Mouse (Mus musculus) left cerebral cortex, adult 18-20 months (tissue): ENCODE measurements at regions not wholly inside any gene's neighbourhood (a gene's known extent, or its start where the extent isn't known, plus 50 kb on each side); places are given as distances from the start of the nearest gene placed in this dataset.

ENCODE experiments used
- DNase-seq, 2 experiments: peaks; one replicate each; pipeline ENCODE4 v3.0.0; 2021 to 2022; ENCODE audit warnings: low spot score in 2 of 2, mixed read lengths in 1 of 2

DNA sequence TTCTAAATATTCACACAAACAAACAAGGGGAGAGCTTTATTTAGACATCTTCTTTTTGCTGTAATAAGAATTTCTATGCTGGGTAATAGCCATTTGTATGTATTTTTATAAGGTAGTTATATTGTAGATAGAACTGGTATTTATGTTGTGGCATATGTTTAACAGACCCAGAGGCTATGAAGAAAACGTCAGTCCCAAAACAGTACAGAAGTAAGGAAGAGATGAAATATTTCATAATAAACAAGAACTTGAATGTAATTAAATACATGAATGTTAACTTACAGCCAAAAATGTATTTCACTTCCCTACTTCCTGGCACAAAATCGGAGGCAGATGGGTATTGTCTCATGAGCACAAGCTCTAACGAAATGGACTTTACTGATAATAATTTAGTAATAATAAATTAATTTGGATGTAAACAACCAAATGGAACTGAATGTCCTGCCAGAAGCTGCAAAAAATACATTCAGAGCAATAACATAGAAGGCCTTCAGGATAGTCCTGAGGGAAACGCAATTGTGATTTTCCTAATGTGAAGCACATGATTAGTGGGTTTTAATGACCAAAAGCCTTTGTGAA is 645.9 kb upstream of the Adamts5 start:
- no peak for DNase-seq

- DNase-seq, result no peak
These were observed 645.3 kb upstream of the Adamts5 start for GRCm38 (mm10) chr16:86546905-86547304.

GRCm38 (mm10) chr16:86544121-86544520 is 642.5 kb upstream of the Adamts5 start:
- DNase-seq, result no peak

DNA sequence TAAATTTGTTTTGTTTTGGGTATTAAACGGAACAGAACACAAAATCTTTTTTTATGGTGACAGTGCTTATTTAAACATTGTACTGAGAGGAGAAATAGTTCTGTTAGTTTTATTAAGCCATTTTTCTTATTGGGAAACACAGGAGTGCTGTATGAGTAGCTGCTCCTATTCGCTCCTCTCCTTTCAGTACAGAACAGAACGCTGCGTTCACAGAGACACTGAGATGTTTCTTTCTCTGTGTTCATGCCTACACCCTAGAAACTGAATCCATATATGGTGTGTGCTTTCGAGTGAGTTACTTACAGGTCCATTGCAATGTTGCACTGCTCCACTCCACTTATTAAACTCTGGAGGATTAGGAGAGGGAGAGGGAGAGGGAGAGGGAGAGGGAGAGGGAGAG is 634.9 kb upstream of the Adamts5 start:
- no peak for DNase-seq

DNA sequence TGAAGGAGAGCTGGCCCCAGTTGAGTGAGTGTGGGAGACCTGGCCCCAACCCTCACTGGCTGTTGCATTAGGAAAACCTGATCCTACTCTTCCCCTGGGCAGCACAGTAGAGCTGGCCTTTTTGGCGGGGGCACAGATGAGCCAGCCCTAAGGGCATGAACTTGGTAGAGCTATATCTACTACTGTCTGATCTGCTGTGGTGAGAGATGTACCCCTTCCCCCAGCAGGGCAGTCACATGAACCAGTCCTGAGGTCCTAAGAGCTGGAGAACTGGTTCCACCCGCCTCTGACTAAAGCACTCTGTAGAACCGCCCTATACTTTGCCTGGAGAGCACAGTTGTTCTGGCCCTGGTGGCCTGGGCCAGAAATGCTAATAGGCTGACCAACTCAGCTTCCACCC is 622.5 kb upstream of the Adamts5 start:
- no peak for DNase-seq

DNA sequence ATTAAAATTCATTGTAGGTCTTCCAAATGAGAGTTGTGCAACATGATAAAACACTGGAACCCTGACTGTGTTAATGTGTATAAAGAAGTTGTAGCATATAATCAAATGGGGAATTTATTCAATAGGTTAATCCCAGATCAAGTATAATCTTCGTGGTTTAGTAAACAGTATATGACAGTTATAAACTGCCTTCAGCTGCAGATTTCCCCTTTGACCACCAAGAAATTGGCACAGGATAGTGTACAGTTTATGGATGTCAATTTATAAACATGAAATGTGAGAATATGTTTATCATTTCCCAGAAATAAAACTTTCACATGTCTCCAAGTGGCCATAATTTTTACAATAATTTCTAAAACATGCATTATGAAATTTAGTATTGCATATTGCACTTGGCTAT is 615.3 kb upstream of the Adamts5 start:
- DNase-seq, result no peak

DNA sequence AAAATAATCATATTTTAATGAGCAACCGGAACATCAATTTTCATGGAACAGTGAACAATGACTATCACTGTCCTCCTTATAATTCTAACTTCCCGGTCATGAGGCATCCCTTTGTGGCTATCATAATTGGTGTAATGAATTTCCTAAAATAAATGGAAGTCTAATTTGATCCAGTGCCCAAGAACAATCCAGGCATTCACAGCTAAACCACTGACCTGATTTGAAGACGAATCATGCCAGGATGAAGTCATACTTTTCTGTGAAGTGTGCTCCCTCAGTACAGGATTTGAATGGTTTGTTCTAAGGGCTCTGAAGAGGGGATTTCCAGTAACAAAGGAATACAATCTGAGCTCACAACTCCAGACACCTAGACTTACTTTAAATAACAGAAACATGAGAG is 614.5 kb upstream of the Adamts5 start:
- no peak for DNase-seq

- DNase-seq, result no peak
These were observed 599.7 kb upstream of the Adamts5 start for GRCm38 (mm10) chr16:86501074-86501952.

DNA sequence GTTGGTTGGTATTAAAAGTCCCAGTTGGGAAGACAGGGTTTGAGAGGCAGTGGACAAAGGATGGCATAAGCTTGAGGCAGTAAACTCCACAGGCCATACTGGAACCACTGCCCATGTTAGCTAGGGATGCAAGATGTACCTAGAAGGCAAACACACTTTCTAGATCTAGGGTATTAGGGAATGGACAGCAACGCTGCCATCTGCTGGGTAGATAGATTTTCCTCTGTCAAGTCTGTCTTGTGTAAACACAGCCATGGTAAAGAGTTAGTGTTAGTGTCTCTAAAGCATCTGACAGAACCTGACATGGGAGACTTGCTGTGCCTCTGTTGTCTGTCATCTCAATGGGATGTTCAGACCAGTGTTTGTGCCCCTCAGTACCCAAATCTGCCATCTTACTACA is 573.5 kb upstream of the Adamts5 start:
- DNase-seq, result peak; percentile 2 to 3

- no peak for DNase-seq
These were observed 571.6 kb upstream of the Adamts5 start for GRCm38 (mm10) chr16:86473059-86473740.

- no peak for DNase-seq
These were observed 559.4 kb upstream of the Adamts5 start for GRCm38 (mm10) chr16:86461073-86461472.

DNA sequence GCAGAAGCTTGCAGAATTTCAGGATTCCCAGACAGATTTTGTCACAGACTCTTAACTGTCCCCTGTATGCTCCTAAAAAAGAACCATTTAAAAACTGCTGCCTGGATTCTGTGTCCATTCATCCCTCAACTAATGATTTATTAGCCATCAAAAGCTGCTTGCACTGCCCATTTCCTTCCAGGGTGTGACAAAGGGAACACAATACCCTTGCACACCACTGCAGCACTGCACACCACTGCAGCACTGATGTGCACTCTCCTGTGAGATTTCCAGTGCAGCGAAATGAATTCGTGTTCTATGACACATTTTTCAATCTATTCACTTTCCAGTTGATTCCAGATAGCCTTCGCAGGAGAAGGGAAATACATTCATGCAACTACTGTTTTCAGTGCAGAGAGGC is 555.0 kb upstream of the Adamts5 start:
- no peak for DNase-seq

GRCm38 (mm10) chr16:86454810-86455209 is 553.2 kb upstream of the Adamts5 start:
- DNase-seq, result no peak

DNA sequence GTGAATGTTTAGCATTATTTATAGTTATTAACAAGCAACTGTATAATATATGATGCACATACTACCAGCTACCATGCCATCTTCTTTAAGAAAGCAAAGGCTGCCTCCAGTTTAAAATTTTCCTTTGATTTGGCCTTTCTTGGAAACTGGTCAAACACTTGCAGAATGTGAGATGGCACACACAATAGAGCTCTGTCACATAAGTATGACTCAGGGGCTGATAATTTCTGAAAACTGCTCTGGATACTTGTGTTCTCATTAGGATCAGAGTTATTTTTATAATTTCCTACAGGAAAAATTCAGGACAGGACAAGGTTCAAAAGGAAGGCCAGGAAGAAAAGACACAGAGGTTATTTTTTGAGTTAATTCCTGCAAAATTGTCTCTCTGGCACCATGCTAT is 552.4 kb upstream of the Adamts5 start:
- no peak for DNase-seq

- DNase-seq, result no peak
These were observed 547.0 kb upstream of the Adamts5 start for GRCm38 (mm10) chr16:86448478-86449160.

- peak; percentile 66 to 72 for DNase-seq
These were observed 517.8 kb upstream of the Adamts5 start for GRCm38 (mm10) chr16:86419458-86419857.

- no peak for DNase-seq
These were observed 502.7 kb upstream of the Adamts5 start for GRCm38 (mm10) chr16:86404309-86404708.

DNA sequence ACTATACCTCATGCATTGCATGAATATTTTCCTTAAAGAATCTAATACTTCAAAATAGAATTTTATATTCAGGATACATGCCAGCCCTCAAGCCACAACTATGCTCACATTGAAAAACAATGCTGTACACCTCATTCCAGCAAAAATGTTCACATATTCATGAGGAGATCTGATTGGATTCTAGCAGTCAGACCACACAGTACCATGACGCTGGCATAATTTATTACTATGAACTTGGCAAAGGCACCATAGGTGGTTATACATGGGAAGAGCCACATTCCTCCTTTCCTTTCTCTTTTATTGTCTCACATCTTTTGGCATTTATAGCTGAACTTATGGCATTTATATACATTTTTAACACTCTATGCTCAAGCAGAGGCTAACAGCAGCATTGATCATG is 499.8 kb upstream of the Adamts5 start:
- DNase-seq, result no peak

GRCm38 (mm10) chr16:86399288-86399687 is 497.7 kb upstream of the Adamts5 start:
- DNase-seq, result no peak

- no peak for DNase-seq
These were observed 495.9 kb upstream of the Adamts5 start for GRCm38 (mm10) chr16:86397521-86397920.

- DNase-seq, result peak; percentile 3 to 20
These were observed 487.6 kb upstream of the Adamts5 start for GRCm38 (mm10) chr16:86389063-86389723.
